Mouse (Mus musculus): Measurements from ENCODE around the gene Ppp4r2. TPM values are rescaled to one million over a fixed set of nuclear protein-coding genes. Genes with fewer than 3 reads are reported as not detected.
"Not testable (repeated sequence)": the region's sequence is repeated elsewhere in the genome, so short reads cannot be mapped to it uniquely, and the experiment has no call there.

The Ppp4r2 gene
- total RNA-seq, 2 experiments from 2014 or later = 45.4 to 88.4 TPM

DNA sequence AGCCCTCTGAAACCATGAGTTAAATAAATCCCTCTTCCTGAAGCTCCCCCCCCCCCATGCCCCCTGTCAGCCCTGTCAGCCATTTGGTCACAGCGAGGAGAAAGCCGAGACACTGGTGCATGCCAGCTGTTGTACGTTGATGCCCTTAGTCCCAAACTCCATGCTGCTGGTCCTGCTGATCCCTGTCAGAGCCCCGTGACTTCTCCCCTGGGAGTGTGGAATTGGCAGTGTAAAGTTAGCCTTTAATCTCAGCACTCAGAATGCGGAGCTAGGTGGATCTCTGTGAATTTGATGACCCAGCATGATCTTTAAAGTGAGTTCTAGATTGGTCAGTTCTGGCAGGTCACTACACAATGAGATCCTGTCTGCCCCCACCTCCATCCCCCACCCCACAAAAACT lies 3.7 kb upstream of the Ppp4r2 start:
- no peak for ATAC-seq (ENCODE audit: poor library complexity, severe bottlenecking)

DNA sequence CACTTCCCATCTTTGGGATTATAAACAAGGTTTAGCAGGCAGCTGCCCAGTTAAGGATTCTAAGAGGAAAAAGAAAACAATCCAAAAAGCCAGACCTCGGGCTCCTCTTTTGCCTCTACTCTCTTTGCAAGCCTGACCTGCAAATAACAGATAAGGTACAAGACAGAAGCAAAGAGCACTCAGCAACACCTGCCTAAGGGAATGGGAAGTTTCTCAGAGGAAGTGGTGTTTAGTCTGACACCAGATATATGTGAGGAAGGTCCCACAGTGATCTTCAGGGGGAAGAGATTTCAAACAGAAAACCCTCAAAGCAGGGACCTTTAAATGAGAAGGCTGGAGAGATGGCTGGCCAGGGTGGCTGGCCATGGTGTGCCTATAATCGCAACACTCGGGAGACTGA lies 2.2 kb upstream of the Ppp4r2 start:
- no peak for ATAC-seq (ENCODE audit: poor library complexity, severe bottlenecking)

DNA sequence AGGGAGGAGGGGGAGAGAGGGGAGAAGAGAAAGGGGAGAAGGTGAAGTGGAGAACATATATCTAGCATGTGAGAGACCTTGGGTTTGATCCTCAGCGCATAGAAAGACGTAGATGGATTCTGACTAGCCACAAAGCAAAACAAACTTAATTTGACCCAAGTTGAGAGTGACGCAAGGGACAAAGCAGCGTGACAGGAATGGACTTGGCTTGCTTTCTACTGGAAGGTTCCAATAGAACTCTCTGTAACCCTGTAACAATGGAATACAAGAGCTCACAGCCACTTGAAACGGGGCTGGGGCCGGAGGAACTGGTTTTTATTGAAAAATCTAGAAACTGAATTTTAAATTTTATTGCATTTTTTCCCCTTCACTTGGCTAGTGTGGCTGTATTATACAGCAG lies 1.7 kb upstream of the Ppp4r2 start:
- ATAC-seq (ENCODE audit: poor library complexity, severe bottlenecking) = no peak

DNA sequence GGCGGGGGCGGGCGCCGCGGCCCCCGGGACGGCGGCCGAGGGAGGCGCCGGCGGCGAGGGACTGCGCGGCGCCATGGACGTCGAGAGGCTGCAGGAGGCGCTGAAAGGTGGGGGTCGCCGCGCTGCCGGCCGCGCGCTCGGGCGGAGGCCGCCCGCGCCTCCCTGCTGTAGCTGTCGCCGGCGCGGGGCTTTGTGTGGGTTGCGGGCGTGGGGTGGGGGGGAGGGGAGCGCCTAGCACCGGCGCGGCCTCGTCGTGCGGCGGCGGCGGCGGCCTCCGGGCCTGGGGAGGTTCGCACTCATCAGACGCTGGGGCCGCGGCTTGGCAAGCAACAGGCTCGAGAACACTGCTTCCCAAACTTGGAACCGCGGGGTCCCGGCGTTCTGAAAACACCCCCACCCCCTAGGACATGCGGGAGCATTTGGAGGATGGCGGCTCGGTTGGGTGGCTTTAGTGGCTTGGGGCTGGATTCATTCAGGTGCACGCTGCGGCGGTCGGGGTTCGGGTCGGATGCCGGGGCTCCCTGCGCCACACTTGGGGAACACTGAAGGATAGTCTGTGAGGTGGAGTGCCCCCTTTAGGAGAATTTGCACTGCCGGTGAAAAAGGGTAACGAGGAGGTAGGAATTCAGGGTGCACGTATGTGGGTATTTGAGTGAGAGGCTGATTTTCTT lies 524 bp downstream of the Ppp4r2 start:
- peak; percentile 34; the same call in 1 of the 2 replicates for ATAC-seq (ENCODE audit: poor library complexity, severe bottlenecking)

DNA sequence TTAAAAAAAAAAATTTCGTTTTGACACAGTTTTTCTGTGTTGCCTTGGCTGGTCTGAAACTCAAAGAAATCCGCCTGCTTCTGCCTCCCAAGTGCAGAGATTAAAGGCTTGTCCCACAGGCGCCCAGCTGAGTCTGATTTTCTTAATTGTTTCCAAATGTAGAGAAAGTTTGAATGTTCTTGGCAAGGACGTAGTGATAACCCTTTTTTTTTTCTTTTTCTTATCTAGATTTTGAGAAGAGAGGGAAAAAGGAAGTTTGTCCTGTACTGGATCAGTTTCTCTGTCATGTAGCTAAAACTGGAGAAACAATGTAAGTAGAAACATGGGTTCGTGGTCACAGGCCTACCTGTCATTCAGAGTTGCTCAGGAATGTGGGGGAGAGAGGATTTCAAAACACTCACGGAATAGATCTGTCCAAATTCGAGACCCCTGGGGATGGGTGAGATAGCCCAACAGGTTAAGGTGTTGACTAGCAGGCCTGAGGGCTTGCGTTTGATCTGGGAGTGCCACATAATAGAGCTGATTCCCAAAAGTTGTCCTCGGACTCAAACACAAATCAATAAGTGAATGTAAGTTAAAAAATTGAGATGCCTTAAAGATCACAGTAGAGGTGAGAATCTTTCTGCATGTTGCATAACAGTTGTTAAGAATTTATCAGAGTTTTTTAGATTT lies 1.2 kb downstream of the Ppp4r2 start:
- ATAC-seq (ENCODE audit: poor library complexity, severe bottlenecking) = no peak

DNA sequence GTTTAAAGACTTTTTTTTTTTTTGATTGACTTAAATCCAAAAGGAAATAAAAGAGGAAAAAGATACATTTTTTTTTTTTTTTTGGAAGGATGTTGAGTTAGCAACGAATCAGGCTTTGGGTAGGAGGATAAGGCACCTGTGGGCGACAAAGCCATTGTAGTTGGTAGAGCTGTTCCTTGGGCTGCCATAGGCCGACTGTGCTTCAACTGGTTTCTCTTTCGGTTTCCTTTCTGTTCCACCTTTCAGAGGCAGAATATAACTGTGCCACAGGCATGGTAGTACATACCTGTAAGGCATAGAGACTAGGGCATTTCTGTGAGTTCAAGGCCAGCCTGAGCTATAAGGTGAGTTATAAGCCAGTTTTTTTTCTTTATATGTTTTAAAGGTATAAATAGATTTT lies 11.6 kb downstream of the Ppp4r2 start:
- no peak for ATAC-seq (ENCODE audit: poor library complexity, severe bottlenecking)

DNA sequence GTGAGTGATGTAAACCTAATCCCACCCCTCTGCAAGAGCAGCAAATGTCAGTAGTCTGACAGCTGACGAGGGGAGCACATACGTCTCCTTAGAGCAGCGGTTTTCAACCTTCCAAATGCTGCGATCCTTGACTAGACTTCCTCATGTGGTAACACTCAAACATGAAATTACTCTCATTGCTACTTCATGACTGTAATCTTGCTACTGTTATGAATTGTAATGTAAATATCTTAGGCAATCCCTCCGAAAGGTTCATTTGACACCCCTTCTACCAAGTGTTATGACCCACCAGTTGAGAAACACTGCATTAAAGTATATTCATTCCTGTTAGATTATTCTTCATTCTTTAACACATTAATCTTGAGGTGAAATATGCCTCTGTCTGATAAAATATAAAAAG lies 13.8 kb downstream of the Ppp4r2 start:
- ATAC-seq (ENCODE audit: poor library complexity, severe bottlenecking) = no peak

DNA sequence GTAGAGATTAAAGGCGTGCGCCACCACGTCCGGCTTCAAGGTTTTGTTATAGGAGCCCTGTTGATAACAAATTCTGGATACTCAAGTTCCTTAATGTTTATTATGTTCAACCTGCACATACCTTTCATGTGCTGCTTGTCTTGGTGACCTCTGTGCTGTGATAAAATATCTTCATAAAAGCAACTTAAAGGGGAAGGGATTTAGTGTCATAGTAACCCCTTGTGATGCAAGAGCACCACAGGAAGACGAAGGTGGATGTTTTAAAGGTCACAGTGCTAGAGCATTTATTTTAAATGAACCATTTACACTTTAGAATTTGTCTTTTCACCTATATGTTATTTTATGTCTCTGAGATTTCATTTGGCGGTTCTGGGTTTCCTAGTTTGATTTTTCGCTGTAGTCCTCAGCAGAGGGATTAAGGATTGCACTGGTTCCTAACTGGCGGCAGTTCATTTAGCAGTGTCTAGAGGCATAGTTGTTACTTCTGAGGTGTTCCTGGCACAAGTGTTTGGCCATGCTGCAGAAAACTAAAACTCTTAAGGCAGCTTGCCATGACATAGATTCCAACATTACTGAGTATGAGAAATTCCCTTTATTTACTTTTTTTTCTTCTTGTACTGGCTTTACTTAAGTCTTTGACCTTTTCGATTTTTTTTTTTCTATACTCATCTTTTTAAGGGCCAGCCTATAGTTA lies 15.4 kb downstream of the Ppp4r2 start:
- no peak for ATAC-seq (ENCODE audit: poor library complexity, severe bottlenecking)

DNA sequence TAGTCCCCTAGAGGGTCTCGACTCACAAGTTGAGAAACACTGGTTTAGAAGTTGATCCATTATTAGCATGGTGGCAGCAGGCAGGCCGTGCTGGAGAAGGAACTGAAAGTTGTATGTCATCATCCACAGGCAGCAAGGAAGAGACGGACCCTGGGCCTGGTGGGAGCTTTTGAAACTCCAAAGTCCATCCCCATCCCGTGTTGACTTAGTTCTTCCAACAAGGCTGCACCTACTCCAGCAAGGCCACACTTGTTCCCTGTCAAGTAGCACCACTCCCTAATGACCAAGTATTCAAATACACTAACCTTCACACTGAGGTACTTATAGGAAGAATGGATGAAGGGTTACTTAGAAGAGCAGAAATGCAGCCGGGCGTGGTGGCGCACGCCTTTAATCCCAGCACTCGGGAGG lies 17.3 kb downstream of the Ppp4r2 start:
- ATAC-seq (ENCODE audit: poor library complexity, severe bottlenecking) = peak; percentile 96

DNA sequence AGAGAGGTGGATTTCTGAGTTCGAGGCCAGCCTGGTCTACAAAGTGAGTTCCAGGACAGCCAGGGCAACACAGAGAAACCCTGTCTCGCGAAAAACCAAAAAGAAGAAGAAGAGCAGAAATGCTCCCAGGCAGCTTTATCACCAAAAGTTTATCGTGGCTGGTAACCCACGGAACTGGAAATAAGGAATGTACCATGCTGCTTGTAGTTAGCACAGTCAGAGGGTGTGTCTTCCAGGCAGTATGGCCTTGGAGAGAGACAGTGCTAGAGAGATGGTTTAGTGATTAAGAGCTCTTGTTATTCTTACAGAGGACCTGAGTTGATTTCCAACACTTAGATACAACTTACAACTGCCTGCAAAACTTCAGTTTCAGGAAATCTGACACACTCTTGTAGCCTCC lies 17.7 kb downstream of the Ppp4r2 start:
- no peak for ATAC-seq (ENCODE audit: poor library complexity, severe bottlenecking)

DNA sequence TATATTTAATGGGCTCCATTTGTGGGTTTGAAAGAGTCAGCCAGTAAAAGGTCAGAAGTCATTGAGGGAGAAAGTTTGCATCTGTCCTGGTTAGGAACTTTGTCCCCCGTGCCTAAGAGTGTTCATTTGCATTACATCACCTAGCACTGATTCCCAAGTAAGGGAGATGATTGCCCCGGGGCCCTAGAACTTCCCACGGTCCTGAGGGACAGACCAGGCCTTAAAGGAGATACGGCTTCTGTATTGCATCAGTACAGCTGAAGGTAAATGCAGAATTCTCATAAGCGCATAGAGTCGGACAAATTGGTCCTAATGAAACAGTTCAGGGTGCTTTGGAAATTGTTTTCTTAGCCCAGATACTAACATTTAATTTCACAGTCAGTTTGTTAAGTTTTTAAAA lies 31.9 kb downstream of the Ppp4r2 start:
- ATAC-seq (ENCODE audit: poor library complexity, severe bottlenecking) = no peak

DNA sequence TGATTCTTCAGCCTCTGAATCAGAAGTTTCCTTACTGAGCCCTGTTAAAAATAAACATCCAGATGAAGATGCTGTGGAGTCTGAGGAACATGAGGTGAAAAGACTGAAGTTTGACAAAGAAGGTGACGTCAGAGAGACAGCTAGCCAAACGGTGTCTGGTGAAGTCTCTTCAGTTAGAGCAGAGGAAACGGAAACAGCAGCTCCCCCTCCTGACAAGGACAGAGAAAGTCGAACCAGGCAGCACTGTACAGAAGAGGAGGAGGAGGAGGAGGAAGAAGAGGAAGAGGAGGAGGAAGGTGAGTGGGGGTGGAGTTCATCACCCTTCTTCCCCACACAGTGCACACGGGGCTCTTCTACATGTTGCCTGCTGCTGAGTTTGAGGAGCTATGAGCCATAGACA lies 32.4 kb downstream of the Ppp4r2 start:
- peak; percentile 59 for ATAC-seq (ENCODE audit: poor library complexity, severe bottlenecking)

DNA sequence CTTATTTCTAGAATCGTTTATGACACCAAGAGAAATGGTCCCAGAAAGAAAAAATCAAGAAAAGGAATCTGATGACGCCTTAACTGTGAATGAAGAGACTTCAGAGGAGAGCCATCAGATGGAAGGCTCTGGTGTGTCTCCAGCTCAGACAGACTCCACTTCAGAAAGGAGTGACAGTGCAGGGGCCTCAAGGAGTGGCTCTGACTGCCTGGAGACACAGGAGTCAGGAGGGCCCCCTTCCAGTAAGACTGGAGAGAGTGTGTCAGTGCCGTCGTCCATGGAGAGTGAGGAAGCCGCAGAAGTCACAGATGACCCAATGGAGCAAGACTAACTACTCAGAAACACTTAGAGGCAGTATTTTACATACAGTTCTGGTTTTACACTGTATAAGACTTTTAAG lies 32.8 kb downstream of the Ppp4r2 start:
- not testable (repeated sequence) for ATAC-seq (ENCODE audit: poor library complexity, severe bottlenecking)

DNA sequence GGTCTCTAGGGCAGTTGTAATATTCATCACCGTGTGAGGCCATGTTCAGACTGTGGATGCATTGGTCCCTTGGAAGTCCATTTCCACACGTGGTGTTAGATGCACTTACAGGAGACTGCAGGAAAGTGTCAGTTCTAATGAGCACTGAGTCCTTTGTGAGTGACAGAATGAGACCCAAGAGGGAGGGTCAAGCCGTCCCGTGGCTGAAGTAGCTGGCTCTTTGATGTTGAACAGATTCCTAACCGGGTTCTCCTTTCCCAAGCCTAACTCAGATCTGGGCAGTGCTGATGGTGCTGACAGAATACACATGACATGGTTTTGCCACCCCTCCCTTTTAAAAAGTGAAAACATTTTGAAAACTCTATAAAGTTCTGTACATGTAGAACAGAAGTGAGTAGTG lies 35.4 kb downstream of the Ppp4r2 start:
- ATAC-seq (ENCODE audit: poor library complexity, severe bottlenecking) = no peak

DNA sequence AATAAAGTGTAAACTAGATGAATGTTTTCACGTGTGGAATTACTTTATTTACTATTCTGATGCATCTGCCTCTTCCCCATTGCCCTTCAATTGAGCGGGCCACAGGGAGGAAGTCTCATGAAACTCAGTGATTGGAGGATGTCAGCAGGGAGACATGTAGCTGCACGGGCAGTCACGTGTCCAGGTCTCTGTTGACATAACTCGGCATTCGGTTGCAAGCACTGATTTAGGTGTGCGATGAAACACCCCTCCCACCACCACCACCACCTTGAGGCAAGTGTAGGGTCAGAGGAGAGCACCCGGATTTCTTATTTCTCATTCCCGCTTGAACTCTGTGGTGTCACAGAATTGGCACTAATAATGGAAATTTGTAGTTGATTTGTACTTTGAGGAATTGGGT lies 36.5 kb downstream of the Ppp4r2 start:
- ATAC-seq (ENCODE audit: poor library complexity, severe bottlenecking) = no peak

DNA sequence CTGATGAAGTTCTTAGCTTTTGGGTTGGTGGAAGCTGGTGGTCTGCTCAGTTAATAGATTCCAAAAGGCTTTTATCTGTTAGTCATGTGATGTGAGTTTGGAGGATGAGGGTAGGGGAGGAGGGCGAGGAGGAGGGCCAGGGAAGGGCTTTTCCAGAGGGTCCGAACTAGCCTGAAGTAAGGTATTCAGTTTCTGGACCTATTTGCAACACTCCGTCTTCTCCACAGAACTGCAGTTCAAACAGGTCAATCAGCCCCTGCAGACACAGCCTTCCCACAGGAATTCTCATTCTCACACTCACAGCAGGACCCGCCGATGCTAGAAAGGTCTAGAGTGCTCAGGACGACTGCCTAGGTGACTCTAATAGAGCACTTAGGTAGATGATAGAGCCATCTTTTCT lies 39.8 kb downstream of the Ppp4r2 start:
- ATAC-seq (ENCODE audit: poor library complexity, severe bottlenecking) = no peak

DNA sequence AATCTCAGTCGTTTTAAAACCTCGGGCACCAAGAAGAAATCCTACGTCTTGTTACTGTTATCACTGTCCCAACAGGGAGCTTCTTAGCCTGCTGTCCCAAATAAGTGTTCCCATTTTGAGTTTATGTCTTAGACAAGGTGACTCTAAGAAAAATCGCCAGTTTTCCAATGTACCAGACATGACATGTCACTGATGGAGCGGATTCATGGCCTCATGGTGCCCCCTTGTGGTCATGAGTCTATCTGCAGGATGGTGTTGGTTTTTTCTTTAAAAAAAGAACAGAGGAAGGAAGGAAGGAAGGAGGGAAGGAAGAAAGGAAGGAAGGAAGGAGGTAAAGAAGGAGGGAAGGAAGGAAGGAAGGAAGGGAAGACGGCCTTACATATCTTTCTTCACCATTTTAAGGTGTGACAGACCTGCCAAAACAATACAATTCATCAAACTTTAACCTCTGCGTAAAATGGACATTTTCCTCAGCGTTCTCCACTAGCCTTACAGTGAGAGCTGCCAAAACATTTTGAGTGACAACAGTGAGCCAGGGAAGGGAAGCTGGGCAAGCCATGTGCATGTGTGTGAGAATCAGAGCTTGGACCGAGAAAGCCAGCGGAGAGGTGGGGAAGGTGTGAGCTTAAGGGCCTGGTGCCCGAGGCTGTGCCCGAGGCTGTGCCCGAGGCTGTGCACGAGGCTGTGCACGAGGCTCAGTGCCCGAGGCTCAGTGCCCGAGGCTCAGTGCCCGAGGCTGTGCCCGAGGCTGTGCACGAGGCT lies 42.6 kb downstream of the Ppp4r2 start:
- ATAC-seq (ENCODE audit: poor library complexity, severe bottlenecking) = peak; percentile 82

DNA sequence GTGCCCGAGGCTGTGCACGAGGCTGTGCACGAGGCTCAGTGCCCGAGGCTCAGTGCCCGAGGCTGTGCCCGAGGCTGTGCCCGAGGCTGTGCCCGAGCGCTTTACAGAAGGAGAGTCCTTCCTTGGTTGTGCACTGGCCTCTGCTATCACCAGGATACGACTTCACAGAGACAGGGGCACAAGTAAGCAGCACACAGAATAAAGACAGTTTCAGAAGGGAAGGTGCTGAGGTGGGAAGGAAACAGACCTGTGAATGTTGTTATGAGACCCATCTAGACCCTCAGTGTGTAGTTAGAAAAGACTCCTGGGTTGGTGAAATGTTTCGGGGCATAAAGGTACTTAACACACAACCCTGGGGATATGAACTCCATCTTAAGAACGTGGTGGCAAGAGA lies 43.2 kb downstream of the Ppp4r2 start:
- no peak for ATAC-seq (ENCODE audit: poor library complexity, severe bottlenecking)

DNA sequence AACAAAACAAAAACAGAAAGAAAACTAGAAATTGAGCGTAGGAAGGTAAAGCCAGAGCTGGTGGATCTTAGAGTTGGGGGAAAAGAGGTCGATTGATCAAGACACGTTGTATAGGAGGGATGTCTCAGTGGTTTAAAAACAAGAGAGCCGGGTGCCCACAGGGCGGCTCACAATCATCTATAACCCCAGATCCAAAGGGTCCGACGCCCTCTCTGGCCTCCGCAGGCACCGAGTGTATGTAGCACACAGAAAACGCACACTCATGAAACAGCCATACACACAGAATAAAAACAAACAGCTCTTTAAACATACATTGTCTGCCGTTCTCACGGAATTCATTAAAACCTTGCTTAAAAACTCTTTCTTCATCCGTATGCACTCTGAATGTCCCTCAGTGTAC lies 45.1 kb downstream of the Ppp4r2 start:
- ATAC-seq (ENCODE audit: poor library complexity, severe bottlenecking) = no peak

DNA sequence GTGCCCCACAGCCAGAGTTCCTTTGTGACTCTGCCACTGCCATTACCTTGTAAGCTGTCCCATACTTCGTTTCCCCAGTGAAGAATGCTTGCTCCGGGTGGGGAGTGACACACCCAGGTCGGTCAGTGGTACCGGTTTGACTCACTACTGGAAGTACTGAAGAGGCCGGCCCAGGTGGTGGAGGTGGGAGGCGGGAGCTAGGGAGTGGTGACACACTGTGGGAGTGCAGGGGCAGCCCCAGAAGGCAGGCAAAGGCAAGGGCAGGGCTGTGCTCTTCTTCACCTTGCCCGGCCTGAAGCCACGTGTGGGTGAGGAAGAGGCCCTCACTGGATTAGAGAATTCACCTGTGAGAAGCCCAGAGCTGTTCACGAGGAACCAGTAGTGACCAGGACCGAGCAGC lies 46.2 kb downstream of the Ppp4r2 start:
- no peak for ATAC-seq (ENCODE audit: poor library complexity, severe bottlenecking)

DNA sequence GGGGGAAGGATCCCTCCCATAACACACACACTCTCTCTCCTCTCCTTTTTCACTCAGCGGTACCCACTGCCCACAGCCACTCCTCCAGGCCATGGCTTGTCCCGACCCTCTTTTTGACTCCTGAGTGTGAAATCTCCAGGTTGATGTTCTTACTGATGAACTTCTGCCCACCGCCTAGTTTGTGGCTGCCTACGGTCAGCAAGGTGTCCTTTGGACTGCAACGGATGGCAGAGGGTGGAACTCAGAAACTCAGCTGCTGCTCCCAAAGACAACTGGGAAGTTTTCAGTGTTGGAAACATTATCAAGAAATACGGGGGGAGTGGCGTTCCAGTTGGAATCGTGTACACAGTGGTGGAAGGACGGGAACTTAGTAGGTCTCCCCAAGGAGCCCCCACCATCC lies 48.2 kb downstream of the Ppp4r2 start:
- no peak for ATAC-seq (ENCODE audit: poor library complexity, severe bottlenecking)
